Mouse (Mus musculus) adrenal gland, adult (tissue): Measurements from ENCODE around the gene Aars2.

Source experiments
- DNase-seq, 2 experiments: peaks; one replicate each; pipeline ENCODE4 v3.0.0; 2022 to 2023; ENCODE audit warnings: low spot score in 1 of 2; ENCODE audit not compliant: inconsistent age in 2 of 2

The Aars2 gene

GRCm38 (mm10) chr17:45539664-45540063 lies 33.0 kb downstream of the Aars2 start:
- no peak for DNase-seq

GRCm38 (mm10) chr17:45542129-45542528 lies 35.5 kb downstream of the Aars2 start:
- no peak for DNase-seq

- no peak for DNase-seq
These were observed 36.1 kb downstream of the Aars2 start for GRCm38 (mm10) chr17:45542705-45543104.

GRCm38 (mm10) chr17:45543115-45543514 lies 36.5 kb downstream of the Aars2 start:
- no peak for DNase-seq

GRCm38 (mm10) chr17:45544001-45544872 lies 37.6 kb downstream of the Aars2 start:
- DNase-seq, result no peak

GRCm38 (mm10) chr17:45544873-45545277 lies 38.2 kb downstream of the Aars2 start:
- no peak for DNase-seq

- peak in 1 of 2 experiments; percentile 35 for DNase-seq
These were observed 38.8 kb downstream of the Aars2 start for GRCm38 (mm10) chr17:45545278-45545961.

GRCm38 (mm10) chr17:45546941-45547340 lies 40.3 kb downstream of the Aars2 start:
- DNase-seq, result no peak

GRCm38 (mm10) chr17:45547461-45548190 lies 41.0 kb downstream of the Aars2 start:
- no peak for DNase-seq

- DNase-seq, result peak; percentile 17 to 23
These were observed 42.2 kb downstream of the Aars2 start for GRCm38 (mm10) chr17:45548541-45549512.

- peak in 1 of 2 experiments; percentile 44 for DNase-seq
These were observed 43.1 kb downstream of the Aars2 start, which contains the start of gene Tmem151b for GRCm38 (mm10) chr17:45549617-45550181. Tmem151b (minus strand) TSS chr17:45549677.

GRCm38 (mm10) chr17:45550253-45550652 lies 43.6 kb downstream of the Aars2 start:
- no peak for DNase-seq

- DNase-seq, result no peak
These were observed 44.7 kb downstream of the Aars2 start for GRCm38 (mm10) chr17:45551249-45551796.

GRCm38 (mm10) chr17:45551816-45552451 lies 45.3 kb downstream of the Aars2 start:
- DNase-seq, result peak; percentile 79 to 92

GRCm38 (mm10) chr17:45553065-45553464 lies 46.4 kb downstream of the Aars2 start:
- peak in 1 of 2 experiments; percentile 27 for DNase-seq

- peak in 1 of 2 experiments; percentile 27 for DNase-seq
These were observed 47.8 kb downstream of the Aars2 start for GRCm38 (mm10) chr17:45554420-45554819.

GRCm38 (mm10) chr17:45555452-45556106 lies 48.9 kb downstream of the Aars2 start, which contains the start of gene Nfkbie:
Nfkbie (plus strand) TSS chr17:45555703.
- peak; percentile 97 to 99 for DNase-seq

GRCm38 (mm10) chr17:45556107-45556489 lies 49.5 kb downstream of the Aars2 start:
- DNase-seq, result no peak
